Comparison of ENCODE assay signal across 28 mouse cellular contexts in the genomic region with DNA sequence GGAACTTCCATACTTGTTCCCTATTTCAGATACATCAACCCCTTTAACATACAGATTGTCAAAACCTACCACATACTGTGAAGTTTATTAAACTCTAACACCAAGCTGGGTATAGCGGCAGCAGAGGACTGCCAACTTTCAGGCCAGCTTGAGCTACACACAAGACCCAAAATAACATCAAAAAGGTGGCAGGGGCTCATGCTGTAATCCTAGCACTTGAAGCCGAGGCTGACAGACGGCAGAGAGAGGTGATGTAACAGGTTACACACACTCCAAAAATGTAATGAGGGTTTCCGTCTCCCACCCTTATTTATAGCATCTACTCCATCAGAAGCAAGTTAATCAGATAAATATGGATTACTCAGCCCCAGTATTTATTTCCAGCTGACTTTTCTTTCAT. TPM values are rescaled to one million over a fixed set of nuclear protein-coding genes. Genes with fewer than 3 reads are reported as not detected.
DNase-seq lines count a peak whose midpoint lies in the region; ATAC-seq lines count a peak whose summit lies in the region.
"Had no signal": no experiment of that assay in that cellular context is flagged by ENCODE, and none has a peak within 500 bp of the region (broad histone marks: within the 10 kb centered on the region; RNA-seq: fewer than 3 reads in every experiment).

No protein-coding gene starts in this region.

- no peaks in the 10 kb centered on the region for H3K9me3 ChIP-seq in heart, embryonic 12.5 days (replicated peaks)
- no peaks in the 10 kb centered on the region for H3K9me3 ChIP-seq in heart, embryonic 15.5 days (replicated peaks)
- H3K9me3 ChIP-seq: embryonic facial prominence, embryonic 10.5 days; embryonic facial prominence, embryonic 13.5 days; forebrain, embryonic 12.5 days; forebrain, embryonic 15.5 days; hindbrain, embryonic 10.5 days; hindbrain, embryonic 13.5 days; intestine, embryonic 15.5 days had no signal

- H3K4me3 ChIP-seq in heart, embryonic 12.5 days = no peak overlapping the region
- H3K4me3 ChIP-seq in heart, embryonic 15.5 days = no peak overlapping the region
- H3K4me3 ChIP-seq: embryonic facial prominence, embryonic 10.5 days; embryonic facial prominence, embryonic 13.5 days; erythroblast, embryonic 14.5 days; forebrain, embryonic 12.5 days; forebrain, embryonic 15.5 days; heart, adult 2 months; hindbrain, embryonic 10.5 days; hindbrain, embryonic 13.5 days; intestine, embryonic 15.5 days had no signal

- 44% methylated on average over 4 of the region's 4 CpGs for WGBS in heart, embryonic 12.5 days
- WGBS in heart, embryonic 15.5 days = 48% methylated on average over 4 of the region's 4 CpGs

- H3K4me2 ChIP-seq in heart, embryonic 12.5 days = 0 out of 2 replicates have a peak overlapping the region, but pooled peaks have one; percentile 1
- H3K4me2 ChIP-seq in heart, embryonic 15.5 days = no peak overlapping the region
- H3K4me2 ChIP-seq: embryonic facial prominence, embryonic 13.5 days; forebrain, embryonic 12.5 days; forebrain, embryonic 15.5 days; heart, embryonic 11.5 days; hindbrain, embryonic 13.5 days; intestine, embryonic 15.5 days had no signal

- no peak overlapping the region for H3K27ac ChIP-seq in heart, embryonic 12.5 days (ENCODE audit: poor library complexity, severe bottlenecking)
- peak overlapping the region; percentile 35 for H3K27ac ChIP-seq in heart, embryonic 15.5 days
- H3K27ac ChIP-seq: embryonic facial prominence, embryonic 10.5 days; embryonic facial prominence, embryonic 13.5 days; forebrain, embryonic 12.5 days; forebrain, embryonic 15.5 days; heart, adult 2 months; hindbrain, embryonic 10.5 days; hindbrain, embryonic 13.5 days; intestine, embryonic 15.5 days had no signal

- H3K36me3 ChIP-seq in heart, embryonic 12.5 days = peaks cover 93% of the 10 kb centered on the region
- H3K36me3 ChIP-seq in heart, embryonic 15.5 days = peaks cover 90% of the 10 kb centered on the region

- no peaks in the 10 kb centered on the region for H3K27me3 ChIP-seq in heart, embryonic 12.5 days (replicated peaks)
- no peaks in the 10 kb centered on the region for H3K27me3 ChIP-seq in heart, embryonic 15.5 days
- H3K27me3 ChIP-seq: embryonic facial prominence, embryonic 13.5 days; forebrain, embryonic 12.5 days; forebrain, embryonic 15.5 days; hindbrain, embryonic 13.5 days; intestine, embryonic 15.5 days had no signal

- DNase-seq in heart, postnatal 10 days = no peak
- no peak for DNase-seq in heart, postnatal 25 days (ENCODE audit: low spot score)
- DNase-seq in skeletal muscle tissue, adult 2 months (ENCODE audit: low read depth, low spot score) = peak; percentile 68
- no peak for DNase-seq in urinary bladder, postnatal 25 days (ENCODE audit: low spot score)
- DNase-seq: adrenal gland, adult 8-10 months; adrenal gland, postnatal 25 days; cerebellum, adult 11-12 months; cerebellum, adult 8-10 months; cerebellum, postnatal 10 days; embryo, embryonic 11 days; gastrocnemius, postnatal 36 days; heart, adult 2 months; heart, postnatal 36 days; kidney, adult 11 months had no signal

- intact Hi-C loops in heart, postnatal 10 days (cut with DNase I) = no loop called here
- intact Hi-C loops in heart, postnatal 25 days (cut with DNase I) = no loop called here

- H3K4me1 ChIP-seq in heart, embryonic 12.5 days (replicated peaks) = peaks cover 10% of the 10 kb centered on the region; the same call in 1 of the 2 replicates
- H3K4me1 ChIP-seq in heart, embryonic 15.5 days (replicated peaks) = peaks cover 6% of the 10 kb centered on the region
- H3K4me1 ChIP-seq: embryonic facial prominence, embryonic 10.5 days; embryonic facial prominence, embryonic 13.5 days; forebrain, embryonic 12.5 days; forebrain, embryonic 15.5 days; hindbrain, embryonic 10.5 days; hindbrain, embryonic 13.5 days; intestine, embryonic 15.5 days had no signal

- ATAC-seq in heart, embryonic 12.5 days (ENCODE audit: insufficient number of reproducible peaks, low FRiP score) = no peak
- ATAC-seq in heart, embryonic 15.5 days (replicated peaks; ENCODE audit: insufficient number of reproducible peaks, insufficient read depth, low FRiP score, low read depth) = no peak; the same call in 1 of the 2 replicates
- ATAC-seq: activated CD4-positive, CD25-positive, alpha-beta regulatory T cell, adult 4 months; CD4-positive, CD25-positive, alpha-beta regulatory T cell, adult 4 months; forebrain, embryonic 15.5 days; hindbrain, embryonic 16.5 days; intestine, embryonic 15.5 days had no signal

- H3K9ac ChIP-seq in heart, embryonic 12.5 days = no peak overlapping the region
- no peak overlapping the region for H3K9ac ChIP-seq in heart, embryonic 15.5 days
- H3K9ac ChIP-seq: embryonic facial prominence, embryonic 13.5 days; forebrain, embryonic 12.5 days; forebrain, embryonic 15.5 days; hindbrain, embryonic 13.5 days; intestine, embryonic 15.5 days had no signal

RNA-seq across cellular contexts. Expression of a gene that starts 20.8 kb away (rescaled TPM):
- polyA plus RNA-seq in heart, embryonic 12.5 days (2016; fragmentation: Nextera tagmentation; extraction: Ambion mirVana) = 21.6 and 22.1 TPM in 2 replicates
- total RNA-seq in heart, postnatal 10 days (2021) = 1 to 10 TPM; 6.1 to 7.1 TPM
- 17.4 and 27.6 TPM in 2 replicates for polyA plus RNA-seq in heart, embryonic 15.5 days (2015; fragmentation: Nextera tagmentation; extraction: Ambion mirVana)
- 1 to 10 TPM; 5.4 to 7.3 TPM for total RNA-seq in heart, postnatal 25 days (2021)

RNA-seq across cellular contexts. Expression of a gene that starts 23.5 kb away (rescaled TPM):
- polyA plus RNA-seq in heart, embryonic 12.5 days (2016; fragmentation: Nextera tagmentation; extraction: Ambion mirVana) = 59.7 and 60.7 TPM in 2 replicates
- 10 to 100 TPM; 53.7 to 63.9 TPM for total RNA-seq in heart, postnatal 10 days (2021)
- polyA plus RNA-seq in heart, embryonic 15.5 days (2015; fragmentation: Nextera tagmentation; extraction: Ambion mirVana) = 59.8 and 70.3 TPM in 2 replicates
- total RNA-seq in heart, postnatal 25 days (2021) = 10 to 100 TPM; 57.3 to 58.0 TPM

RNA-seq across cellular contexts. Expression of a gene that starts 24.4 kb away (rescaled TPM):
- 207 and 213 TPM in 2 replicates for polyA plus RNA-seq in heart, embryonic 12.5 days (2016; fragmentation: Nextera tagmentation; extraction: Ambion mirVana)
- 100 to 1,000 TPM; 199 to 207 TPM for total RNA-seq in heart, postnatal 10 days (2021)
- 184 and 206 TPM in 2 replicates for polyA plus RNA-seq in heart, embryonic 15.5 days (2015; fragmentation: Nextera tagmentation; extraction: Ambion mirVana)
- total RNA-seq in heart, postnatal 25 days (2021) = 100 to 1,000 TPM; 121 to 124 TPM

RNA-seq across cellular contexts. Expression of a gene that starts 50.1 kb away (rescaled TPM):
- polyA plus RNA-seq in heart, embryonic 12.5 days (2016; fragmentation: Nextera tagmentation; extraction: Ambion mirVana) = 0.30 and 0.77 TPM in 2 replicates
- total RNA-seq in heart, postnatal 10 days (2021) = under 1 TPM; 0.17 to 0.38 TPM
- polyA plus RNA-seq in heart, embryonic 15.5 days (2015; fragmentation: Nextera tagmentation; extraction: Ambion mirVana) = 0.66 TPM in 2 replicates
- under 1 TPM; 0.20 to 0.31 TPM for total RNA-seq in heart, postnatal 25 days (2021)
- polyA plus RNA-seq: erythroblast, embryonic 14.5 days had no signal
